Mouse (Mus musculus): ENCODE data around the gene AC131692.1. TPM values are rescaled to one million over a fixed set of nuclear protein-coding genes. Genes with fewer than 3 reads are reported as not detected.

The AC131692.1 gene
- not detected in 2 replicates for polyA plus RNA-seq (2012; rRNA removed)

DNA sequence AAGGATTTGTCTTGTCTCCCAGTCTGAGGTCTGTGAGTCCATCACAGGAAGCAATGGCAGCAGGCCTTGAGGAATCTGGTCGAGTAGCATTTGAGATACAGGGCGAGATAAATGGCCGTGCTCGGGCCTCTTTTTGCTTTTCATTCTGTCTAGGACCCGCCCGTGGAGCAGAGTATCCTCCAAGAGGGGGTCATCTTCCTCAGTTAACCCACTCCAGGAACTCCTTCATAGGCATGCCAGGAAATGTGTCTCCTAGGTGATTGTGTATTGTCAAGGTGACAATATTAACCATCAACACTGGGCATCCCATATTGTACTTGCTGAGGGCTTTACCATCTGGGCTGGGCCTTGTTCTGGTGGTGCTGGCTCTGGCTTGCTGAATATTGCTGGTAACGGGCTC, at the start of gene AC131692.1:
Gene AC131692.1, plus strand, starts transcription at position 301 of the 400 bp plus-strand sequence.

DNA sequence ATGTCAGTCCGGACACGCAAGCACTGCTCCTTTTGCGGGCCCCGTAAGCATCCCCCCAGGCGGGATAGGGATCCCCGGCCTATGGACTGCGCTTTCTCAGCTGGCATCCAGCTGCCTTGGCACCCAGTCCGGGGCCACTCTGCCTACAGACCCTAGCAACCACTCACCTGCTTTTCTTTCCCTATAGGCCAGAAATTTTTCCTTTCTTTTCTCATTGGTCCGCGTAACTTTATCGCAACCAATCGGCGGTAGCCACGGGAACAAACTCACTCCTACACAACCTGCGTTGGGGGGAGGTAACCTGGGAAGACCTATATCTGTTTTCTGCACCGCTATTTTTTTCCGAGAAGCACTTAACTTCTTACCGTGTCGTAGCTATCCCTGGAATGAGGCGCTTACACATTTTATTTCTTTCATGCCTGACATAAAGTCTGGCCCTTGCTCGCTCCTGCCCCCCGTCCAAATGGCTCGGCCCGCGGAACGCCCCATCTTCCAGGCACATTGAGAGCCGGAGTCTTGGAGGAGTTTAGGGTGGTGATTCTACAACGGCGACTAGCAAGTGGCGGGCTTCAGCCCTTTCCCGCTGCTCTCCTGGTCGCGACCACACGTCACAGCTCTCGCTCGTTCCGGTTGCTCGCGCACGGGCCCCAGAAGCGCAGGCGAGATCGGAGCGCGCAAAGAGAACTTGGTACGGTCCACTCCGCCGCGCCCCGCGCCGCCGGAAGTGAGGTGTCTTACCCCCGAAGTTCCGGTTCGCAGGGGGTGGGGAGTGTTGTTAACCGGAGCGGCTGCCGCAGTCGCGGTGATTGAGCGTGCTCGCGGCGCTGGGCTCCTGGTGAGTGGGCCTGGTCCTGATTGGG, 47.7 kb upstream of the AC131692.1 start, which contains the start of gene Syvn1:
Gene Syvn1, plus strand, starts transcription at position 283 of the 860 bp plus-strand sequence.

DNA sequence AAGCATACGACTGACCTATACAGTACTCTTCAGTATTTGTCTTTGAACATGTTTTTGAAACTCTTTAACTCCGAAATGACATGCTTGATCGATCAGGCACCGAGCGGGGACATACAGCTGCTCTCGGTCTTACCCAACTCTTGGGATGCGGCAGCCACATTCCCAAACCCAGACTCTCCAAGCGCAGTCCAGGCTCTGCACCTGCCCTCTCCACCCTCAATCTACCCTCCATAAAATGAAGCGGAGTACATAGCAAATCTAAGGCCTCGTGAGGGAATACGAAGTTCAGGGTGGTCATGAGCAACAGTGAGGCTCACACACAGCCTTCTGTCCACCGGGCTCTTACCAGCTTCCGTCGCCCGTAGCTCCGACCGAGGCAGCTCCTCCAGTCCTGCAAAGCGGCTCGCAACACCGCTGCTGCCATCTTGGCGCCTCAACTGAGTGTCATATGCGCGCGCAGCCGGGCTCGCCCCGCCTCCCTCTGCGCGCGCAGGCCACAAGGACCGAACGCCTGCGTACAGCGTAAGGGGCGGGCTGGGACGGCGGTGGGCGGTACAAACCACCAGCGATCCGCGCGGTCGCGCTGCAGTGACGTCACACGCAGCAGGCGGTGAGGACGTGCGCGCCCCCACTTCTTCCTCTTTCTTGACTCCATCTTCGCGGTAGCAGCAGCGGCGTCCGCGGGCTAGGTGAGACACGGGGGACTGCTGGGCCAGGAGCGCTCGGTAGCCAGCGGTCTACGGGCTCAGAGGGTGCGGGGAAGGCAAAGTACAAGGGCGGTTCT, 36.7 kb upstream of the AC131692.1 start, which contains the start of the genes Mrpl49 and Fau:
Gene Mrpl49, minus strand, starts transcription at position 473 of the 784 bp plus-strand sequence.
Gene Fau, plus strand, starts transcription at position 532 of the 784 bp plus-strand sequence.

DNA sequence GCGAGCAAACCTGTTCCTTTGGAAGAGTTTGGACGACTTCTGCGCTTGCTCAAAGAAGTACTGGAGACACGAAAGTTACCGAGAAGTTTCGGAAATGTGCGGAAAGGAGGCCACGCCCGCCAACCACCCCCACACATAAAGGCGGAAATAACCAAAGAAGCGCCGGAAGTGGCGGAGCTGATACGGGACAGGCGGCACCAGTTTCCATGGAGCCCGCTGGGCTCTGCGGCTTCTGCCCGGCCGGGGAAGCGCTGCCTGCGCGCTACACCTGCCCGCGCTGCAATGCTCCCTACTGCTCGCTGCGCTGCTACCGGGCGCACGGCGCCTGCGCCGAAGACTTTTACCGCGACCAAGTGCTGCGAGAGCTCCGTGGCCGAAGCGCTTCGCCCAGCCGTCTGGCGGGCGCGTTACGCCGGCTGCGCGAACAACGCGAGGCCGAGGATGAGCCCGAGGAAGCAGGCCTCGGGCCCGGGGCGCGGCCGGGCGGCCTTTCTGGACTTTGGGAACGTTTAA, 33.1 kb upstream of the AC131692.1 start, which contains the start of gene Znhit2:
Gene Znhit2, plus strand, starts transcription at position 172 of the 513 bp plus-strand sequence.

DNA sequence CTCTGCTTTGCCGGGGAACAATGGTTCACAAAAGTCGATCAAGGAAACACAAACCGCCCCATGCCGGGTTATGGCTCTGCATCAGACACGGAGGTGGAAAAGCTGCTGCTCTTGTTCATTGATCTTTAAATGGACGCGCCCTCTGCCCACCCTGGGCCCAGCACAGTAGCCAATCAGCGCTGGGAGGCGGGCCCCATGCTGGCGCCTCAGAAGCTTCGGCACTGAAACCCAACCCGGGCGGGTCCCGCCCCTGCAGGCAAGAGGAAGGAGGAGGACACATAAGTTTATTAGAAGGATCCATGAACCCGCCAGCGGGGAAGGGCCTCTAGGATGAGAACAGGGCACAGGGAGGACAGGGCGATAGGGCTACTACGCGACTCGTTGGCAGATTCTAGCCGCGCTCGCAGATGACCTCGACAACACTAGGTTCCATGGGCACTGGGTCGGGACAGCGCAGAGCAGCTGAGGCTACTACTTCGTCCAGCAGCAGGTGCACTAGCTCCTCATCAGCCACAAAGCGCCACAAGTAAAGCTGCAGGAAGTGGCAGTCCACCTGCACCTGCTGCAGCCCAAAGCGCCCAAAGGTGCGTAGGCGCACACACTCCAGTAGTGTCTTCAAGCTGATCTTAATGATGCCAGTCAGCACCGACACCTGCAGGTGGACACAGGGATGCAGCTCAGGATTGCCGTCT, 26.3 kb upstream of the AC131692.1 start, which contains the start of gene Tm7sf2:
Gene Tm7sf2, minus strand, starts transcription at position 650 of the 692 bp plus-strand sequence.

GRCm38 (mm10) chr19:6076564-6077393, 17.4 kb upstream of the AC131692.1 start, which contains the start of gene Vps51:
Vps51 (minus strand) TSS chr19:6077231.

DNA sequence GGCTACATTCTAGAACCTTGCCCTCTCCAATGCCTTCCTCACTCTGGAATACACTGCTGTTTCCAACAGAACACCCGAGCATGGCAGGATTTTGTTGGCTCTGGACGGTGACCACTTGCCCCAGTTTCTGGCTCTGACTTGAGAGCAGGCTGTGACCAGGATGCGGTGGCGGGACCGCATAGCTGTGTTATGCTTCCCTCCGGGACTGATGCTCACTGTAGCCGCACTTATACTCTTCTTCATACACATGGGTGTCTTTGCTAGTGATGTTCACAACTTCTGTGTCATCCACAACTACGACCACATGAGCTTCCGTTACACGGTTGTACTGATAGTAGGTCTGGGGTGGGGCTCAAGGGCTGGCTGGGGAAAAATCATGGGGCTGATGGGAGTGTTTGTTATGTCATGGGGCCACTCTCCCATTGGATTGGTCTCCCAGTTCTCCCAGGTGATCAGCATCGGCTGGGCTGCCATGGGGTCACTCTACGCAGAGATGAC, 14.2 kb upstream of the AC131692.1 start, which contains the start of gene Tmem262:
Gene Tmem262, plus strand, starts transcription at position 51 of the 498 bp plus-strand sequence.

DNA sequence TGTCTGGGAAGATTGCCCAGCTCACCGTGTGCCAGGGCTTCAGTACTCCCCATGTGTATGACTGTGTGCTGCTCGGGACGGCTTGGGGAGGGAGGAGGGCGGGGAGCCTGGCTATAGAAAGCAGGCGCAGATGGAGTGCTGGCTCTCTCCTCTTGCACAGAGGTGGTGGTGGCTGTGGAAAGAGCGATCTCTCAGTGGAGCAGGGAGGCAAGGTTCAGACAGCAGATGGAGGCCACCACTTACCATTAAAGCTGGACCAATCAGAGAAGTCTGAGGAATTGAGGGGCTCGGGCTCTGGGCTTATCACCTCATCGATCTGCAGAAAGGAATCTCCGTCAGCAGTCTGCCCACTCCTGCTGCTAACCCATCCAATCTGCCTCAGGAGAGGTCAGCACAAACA, 12.1 kb upstream of the AC131692.1 start, which contains the start of gene Gm28374:
Gene Gm28374, minus strand, starts transcription at position 101 of the 400 bp plus-strand sequence.

GRCm38 (mm10) chr19:6084478-6085248, 9.6 kb upstream of the AC131692.1 start, which contains the start of the genes Zfpl1 and Cdca5:
Zfpl1 (minus strand) TSS chr19:6084956.
Cdca5 (plus strand) TSS chr19:6084983.

DNA sequence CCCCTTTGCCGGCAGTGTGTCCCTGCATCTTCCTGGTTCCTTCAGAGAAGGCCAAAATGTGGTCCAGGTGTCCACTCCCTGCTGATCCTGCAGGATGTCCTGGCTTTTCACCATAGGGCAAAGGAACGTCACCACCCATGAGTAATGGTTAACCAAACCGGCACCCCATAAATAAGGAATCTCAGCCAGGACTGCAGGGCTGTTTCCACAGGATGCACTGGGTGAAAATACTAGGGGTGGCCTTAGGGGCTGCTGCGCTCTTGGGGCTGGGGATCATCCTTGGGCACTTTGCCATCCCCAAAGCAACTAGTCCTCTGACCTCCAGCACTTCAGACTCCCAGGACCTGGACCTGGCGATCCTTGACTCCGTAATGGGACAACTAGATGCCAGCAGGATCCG, 11.4 kb downstream of the AC131692.1 start, which contains the start of gene Naaladl1:
Gene Naaladl1, plus strand, starts transcription at position 197 of the 400 bp plus-strand sequence.

GRCm38 (mm10) chr19:6117986-6118676, 23.9 kb downstream of the AC131692.1 start, which contains the start of gene Sac3d1:
Sac3d1 (minus strand) TSS chr19:6118650.

DNA sequence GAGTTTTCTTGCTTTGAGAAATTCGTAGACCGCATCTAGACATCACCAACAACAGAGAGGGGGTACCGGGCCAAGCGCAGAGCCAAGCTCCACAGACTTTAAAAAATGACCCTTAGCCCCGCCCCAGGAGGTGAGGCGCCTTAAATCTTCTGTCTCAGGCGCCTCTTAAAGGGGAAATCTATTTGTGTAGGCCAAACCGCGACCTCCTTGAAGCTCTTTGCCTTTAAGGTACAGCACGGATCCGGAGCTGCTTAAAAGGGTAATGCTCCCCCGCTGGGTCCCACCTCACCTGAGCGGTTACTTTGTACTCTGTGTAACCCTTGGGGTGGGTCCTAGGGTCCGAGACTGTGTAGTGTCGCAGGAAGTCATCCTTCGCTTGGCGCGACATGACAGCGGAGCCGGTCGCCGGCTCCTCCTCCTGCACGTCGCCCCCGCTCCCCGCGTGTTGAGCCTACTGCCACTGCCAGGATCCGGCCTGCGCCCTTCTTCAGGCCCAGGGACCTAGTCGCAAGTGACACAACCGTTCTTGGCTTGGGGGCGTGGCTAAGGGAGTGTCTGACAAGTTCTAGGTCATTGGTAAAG, 33.6 kb downstream of the AC131692.1 start, which contains the start of gene Snx15:
Gene Snx15, minus strand, starts transcription at position 545 of the 582 bp plus-strand sequence.

DNA sequence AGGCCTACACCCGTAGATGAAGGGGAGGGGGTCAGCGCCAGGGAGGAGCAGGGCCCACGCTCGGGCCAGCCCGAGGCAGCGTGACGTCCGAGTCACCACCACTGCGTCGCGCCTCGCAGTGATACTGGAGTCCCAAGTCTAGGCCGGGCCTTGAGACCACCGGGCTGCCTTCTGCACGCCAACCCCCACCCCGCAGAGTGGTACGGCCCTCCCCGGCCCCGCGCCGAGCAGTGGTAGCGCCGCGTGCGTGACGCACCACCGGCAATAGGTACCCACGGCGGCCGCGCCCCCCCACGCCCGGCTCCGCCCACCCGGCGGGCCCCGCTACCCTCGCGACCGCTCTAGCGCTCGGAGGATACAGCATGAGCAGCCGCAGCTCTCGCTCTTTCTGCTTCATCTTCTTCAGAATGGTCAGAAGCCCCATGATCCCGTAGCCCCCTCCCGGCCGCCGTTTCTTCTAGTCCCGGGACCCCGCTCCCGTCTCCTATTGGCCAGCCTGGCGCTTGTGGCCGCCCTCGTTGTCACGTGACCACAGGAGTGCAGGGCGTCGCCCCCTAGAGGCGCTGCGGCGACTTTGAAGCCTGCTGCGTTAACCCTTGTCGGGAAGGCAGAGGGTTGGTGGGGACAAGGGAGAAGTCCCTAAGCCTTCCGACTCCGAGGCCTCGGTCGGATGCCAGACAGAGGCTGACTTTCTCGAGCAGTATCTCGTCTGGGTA, 46.6 kb downstream of the AC131692.1 start, which contains the start of gene Batf2:
Gene Batf2, plus strand, starts transcription at position 306 of the 716 bp plus-strand sequence.

DNA sequence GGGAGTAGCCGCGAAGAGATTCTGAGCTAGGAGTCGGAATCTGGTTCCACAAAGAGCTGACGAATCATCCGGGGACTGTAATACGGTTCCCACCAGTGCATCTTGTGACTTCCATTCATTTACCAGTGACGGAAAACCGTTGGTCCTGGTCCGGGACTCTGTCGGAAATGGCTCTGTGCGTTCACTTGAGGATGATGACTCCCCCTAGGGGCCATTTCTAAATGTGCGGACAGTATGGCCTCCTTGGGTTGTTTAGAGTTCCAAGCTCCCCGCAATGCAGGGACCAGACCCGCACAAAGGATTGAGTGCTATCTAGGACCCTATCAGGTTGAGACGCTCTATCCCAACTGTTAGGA, 47.2 kb downstream of the AC131692.1 start, which contains the start of gene Arl2:
Gene Arl2, minus strand, starts transcription at position 155 of the 356 bp plus-strand sequence.

All from stomach, adult 2 months (tissue).